Mouse (Mus musculus) CD4-positive, CD25-positive, alpha-beta regulatory T cell, adult 9 weeks (primary cell): Measurements from ENCODE around the gene Gm10487. TPM values are rescaled to one million over a fixed set of nuclear protein-coding genes. Genes with fewer than 3 reads are reported as not detected.

Source experiments
- polyA plus RNA-seq: library from polyadenylated mRNA; unstranded; fragments of 100-300 nt; shearing (Covaris generic); gene quantifications from one replicate; pipeline ENCODE4 v1.2.1, GENCODE M21; 2017

Gene Gm10487
- polyA plus RNA-seq = not detected

GRCm38 (mm10) chrX:30843369-30843768 lies at the start of gene Gm10487:
TSS of gene Gm10487 (minus strand) at chrX:30843469.

